Mouse (Mus musculus) forelimb bud, embryonic 11.5 days (tissue): ENCODE results near the gene Sardh.

Experiments
- DNase-seq: peaks from one replicate; pipeline ENCODE4 v3.0.0-alpha.2; 2012; ENCODE audit warnings: low read depth, low spot score

The Sardh gene

GRCm38 (mm10) chr2:27248211-27248610 lies at the start of gene Sardh:
Gene Sardh (minus strand): TSS chr2:27248337.
- DNase-seq = no peak

DNA sequence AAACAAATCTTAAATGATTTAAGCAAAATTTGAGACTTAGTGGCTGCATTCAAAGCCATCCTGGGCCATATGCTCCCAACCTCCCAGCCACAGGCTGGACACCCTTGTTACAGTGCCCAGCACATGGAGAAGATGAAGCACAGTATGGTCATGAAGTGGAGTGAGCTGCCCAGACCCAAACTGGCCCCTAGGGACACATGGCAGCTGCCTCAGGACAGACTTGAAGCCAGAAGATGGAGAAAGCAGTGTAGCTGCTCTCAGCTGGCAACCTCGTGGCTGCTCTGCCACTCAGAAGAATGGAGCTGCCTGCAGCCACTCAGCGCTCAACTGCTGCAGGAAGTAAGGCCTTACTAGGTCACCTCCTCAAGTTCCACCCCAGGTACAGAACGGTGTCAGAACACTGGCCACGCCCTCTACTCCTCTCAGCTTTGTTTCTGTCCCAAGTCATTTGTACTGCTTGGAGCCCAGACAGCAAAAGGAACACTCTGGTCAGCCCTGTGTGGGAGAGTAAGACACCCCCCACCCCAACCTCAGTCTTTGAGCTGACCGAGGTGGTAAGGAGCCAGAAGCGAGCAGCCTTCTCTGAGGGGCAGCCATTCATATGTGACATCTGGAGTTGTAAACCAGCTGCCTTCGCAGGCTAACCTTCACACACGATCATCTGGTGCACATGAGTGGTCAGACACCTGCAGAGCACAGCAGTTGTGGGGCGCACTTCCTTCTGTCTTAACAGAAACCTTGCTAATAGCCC lies 48.7 kb upstream of the Sardh start:
- peak; percentile 23 for DNase-seq

DNA sequence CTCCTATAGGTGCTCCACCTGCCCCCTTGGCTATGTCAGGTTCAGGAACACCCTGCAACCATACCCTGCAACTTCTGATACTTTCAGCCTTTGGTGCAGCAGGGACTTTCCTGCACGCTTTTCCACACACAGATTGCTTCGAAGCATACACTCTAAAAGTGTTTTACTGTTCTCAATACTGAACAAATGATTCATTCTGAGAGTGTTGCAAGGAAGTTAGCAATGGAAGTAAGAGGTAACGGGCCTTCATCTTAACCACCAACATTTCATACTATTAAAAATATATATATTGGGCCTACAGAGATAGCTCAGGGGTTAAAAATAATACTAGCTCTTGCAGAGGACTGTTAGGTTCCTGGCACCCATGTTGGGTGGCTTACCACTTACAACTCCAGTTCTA lies 46.6 kb upstream of the Sardh start:
- no peak for DNase-seq

DNA sequence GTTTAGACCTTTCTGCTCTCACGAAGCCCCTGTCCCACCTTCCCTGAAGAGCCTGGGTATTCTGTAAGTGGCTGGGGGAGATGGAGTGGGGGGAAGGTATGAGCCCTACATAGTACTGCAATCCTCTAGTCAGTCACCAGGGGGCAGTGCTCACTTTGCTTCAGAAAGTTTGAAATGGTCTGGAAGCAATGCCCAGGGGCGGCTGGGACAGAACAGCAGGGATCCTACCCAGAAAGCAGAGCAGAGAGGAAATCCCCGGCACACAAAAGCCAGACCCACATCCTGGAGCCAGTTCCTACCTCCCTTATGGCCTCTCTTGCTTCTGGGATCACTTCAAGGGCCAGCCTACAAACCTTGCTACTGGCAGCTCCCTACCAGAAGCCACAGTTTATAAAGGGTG lies 40.9 kb upstream of the Sardh start:
- peak; percentile 94 for DNase-seq

GRCm38 (mm10) chr2:27286971-27287710 lies 39.0 kb upstream of the Sardh start:
- no peak for DNase-seq

- DNase-seq = no peak
Measured at GRCm38 (mm10) chr2:27284441-27284840, 36.3 kb upstream of the Sardh start.

GRCm38 (mm10) chr2:27281771-27282170 lies 33.6 kb upstream of the Sardh start:
- no peak for DNase-seq

DNA sequence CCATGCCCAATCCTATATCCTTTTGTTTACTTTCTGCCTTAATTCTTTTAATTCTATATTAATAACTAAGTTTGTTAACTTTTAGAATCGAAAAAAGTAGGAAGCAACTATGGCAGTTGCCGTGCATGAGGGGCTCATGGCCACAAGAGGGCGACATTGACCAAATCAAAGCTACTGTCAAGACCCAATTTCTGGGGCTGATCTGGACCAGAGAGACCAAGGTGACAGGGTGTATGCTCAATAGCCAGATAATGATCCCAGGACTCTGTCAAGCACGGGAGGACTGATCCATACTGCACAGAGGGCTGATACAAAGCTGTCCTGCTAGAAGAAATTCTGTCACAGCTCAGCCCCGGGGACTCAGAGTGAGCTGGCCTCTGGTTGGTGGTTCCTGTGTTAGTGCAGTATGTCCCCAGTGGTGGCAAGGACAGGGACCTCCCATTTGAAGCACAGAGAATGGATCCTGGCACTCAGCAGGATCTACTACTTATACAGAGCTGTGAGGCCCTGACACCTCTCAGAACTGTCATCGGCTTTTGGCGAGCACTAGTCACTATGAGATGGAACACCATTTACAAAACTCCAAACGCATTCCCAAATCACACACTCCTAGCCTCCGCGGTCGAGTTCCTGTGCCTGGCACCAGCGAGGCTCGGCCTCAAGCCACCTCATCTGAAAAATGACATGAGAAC lies 32.9 kb upstream of the Sardh start:
- DNase-seq = peak; percentile 64

GRCm38 (mm10) chr2:27278859-27279258 lies 30.7 kb upstream of the Sardh start:
- no peak for DNase-seq

GRCm38 (mm10) chr2:27268325-27268724 lies 20.2 kb upstream of the Sardh start:
- DNase-seq = no peak

DNA sequence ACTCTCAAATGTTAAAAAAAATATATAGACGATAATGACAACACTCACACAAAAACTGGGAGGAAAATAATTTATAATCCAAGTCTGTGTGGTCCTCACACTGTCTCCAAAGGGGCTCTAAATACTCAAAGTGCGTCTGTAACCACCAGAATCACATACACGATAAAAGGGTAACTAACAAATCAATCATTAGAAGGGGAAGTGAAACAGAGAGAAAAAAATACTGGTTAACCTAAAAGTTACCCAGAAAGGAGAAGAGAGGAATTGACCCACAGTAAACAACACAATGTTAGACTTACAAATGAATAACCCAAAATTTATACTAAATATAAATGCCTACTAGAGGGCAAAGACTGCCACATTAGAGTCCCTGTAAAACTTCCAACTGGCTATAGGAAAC lies 17.7 kb upstream of the Sardh start:
- no peak for DNase-seq

DNA sequence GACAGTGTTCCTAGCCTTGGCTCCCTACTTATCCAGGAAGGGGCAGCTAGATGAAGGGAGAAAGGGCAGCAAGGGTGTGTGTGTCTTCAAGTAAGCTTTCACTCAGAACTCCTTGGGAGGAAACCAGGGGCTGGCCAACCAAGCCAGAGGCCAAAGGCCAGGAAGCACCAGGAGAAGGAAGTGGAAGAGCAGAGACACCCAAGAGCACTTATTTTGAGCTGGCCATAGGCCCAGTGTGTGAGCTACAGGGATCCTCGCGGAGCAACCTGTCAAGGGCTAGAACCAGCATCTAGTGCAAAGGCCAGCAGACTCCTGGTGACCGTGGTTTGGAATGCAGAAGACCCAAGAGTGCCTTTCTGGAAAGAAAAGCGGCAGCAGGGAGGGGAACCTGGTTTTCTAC lies 14.8 kb upstream of the Sardh start:
- DNase-seq = no peak

DNA sequence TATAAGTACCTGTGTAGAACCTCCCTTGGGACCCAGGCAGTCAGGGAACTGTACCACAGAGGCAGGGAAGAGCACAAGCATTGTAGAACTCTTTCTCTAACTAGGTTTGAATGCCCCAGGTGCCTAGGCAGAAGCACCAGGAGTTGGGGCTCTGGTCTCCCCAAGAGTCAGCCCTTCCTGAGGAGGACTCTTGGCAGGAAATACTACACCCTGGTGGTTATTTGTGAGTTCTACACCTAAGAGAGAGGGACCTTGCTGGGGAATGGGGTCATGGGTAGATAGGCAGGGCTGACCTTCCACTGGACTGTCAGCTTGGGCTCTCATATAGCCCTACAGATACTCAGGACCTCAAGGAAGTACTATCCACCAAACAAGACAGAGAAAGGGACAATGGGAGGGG lies 3.3 kb upstream of the Sardh start:
- DNase-seq = no peak

GRCm38 (mm10) chr2:27247487-27247863 lies 662 bp downstream of the Sardh start:
- no peak for DNase-seq

GRCm38 (mm10) chr2:27246712-27247486 lies 1.2 kb downstream of the Sardh start:
- DNase-seq = peak; percentile 14

- DNase-seq = no peak
Measured at GRCm38 (mm10) chr2:27245947-27246346, 2.2 kb downstream of the Sardh start.

GRCm38 (mm10) chr2:27237342-27237741 lies 10.8 kb downstream of the Sardh start:
- DNase-seq = peak; percentile 59

- peak; percentile 78 for DNase-seq
Measured at GRCm38 (mm10) chr2:27235729-27236128, 12.4 kb downstream of the Sardh start.

DNA sequence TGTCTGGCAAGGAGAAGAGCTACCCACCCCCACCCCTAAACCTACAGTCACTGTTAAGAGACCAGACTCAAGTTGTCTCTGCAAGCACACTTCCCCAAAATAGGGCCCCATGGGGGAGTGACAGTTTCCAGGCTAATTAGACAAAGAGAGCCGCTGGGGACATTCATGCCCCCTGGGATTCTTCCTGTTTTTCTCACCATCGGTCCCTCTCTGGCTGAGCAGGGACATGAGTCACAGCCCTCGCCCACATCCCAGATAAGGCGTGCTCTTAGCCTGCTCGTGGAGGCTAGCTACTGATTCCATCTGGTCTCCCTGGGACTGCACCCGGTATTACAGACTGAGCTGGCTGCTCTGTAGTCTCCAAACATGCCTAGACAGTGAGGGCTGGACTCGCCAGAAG lies 15.8 kb downstream of the Sardh start:
- no peak for DNase-seq

- DNase-seq = no peak
Measured at GRCm38 (mm10) chr2:27229481-27230105, 18.5 kb downstream of the Sardh start.

GRCm38 (mm10) chr2:27228809-27229480 lies 19.2 kb downstream of the Sardh start:
- no peak for DNase-seq
